Mouse (Mus musculus) G1E (cell line): ENCODE results near the gene Trim75.

ENCODE experiments used
- CTCF ChIP-seq: IDR thresholded peaks from 2 replicates; pipeline ENCODE4 v1.5.1; 2012; ENCODE audit warnings: low read depth, low read length, inconsistent platforms, mixed read lengths
- GATA1 ChIP-seq: IDR thresholded peaks from 2 replicates; pipeline ENCODE4 v1.6.1; 2012; ENCODE audit warnings: borderline replicate concordance, low read length, inconsistent platforms, mixed read lengths
- GATA2 ChIP-seq: IDR thresholded peaks from 2 replicates; pipeline ENCODE4 v1.6.1; 2012; ENCODE audit warnings: low read depth, low read length, inconsistent platforms, borderline replicate concordance
- POLR2AphosphoS5 ChIP-seq: IDR thresholded peaks from 2 replicates; pipeline ENCODE4 v1.6.1; 2012; ENCODE audit warnings: low read depth, low read length, inconsistent platforms; ENCODE audit not compliant: insufficient replicate concordance
- TAL1 ChIP-seq: conservative IDR thresholded peaks from 2 replicates; pipeline ENCODE4 v1.6.1; 2012; ENCODE audit warnings: low read depth, low read length, inconsistent platforms, mixed read lengths

DNA sequence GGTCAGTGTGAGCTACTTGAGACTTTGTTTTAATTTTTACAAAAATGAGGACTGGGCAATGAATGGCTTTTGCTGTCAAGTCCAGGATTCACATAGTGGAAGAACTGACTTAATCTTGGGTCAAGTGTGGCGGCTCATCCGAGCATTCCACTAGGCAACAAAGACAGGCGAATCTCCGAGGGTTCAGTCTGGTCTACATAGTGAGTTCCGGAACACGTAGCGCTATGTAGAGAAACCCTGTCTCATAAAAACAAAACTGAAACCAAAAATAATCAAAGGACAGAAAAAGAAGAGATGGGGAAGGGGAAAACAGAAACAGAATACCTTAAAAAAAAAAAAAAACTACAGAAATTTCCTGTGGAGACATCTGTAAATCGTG, 41.2 kb downstream of the Trim75 start:
- no peak for TF ChIP-seq CTCF
- TF ChIP-seq GATA1: no peak
- no peak for TF ChIP-seq TAL1
- TF ChIP-seq POLR2AphosphoS5: no peak
- no peak for TF ChIP-seq GATA2
